Mouse (Mus musculus) retina, postnatal 1 day (tissue): ENCODE results near the gene Apip.

Experiments
- DNase-seq: peaks from one replicate; pipeline ENCODE4 v3.0.0-alpha.2; 2012

Apip gene

GRCm38 (mm10) chr2:103106172-103106571 lies 32.7 kb downstream of the Apip start:
- DNase-seq: no peak

GRCm38 (mm10) chr2:103111669-103112068 lies 38.2 kb downstream of the Apip start:
- DNase-seq: no peak

GRCm38 (mm10) chr2:103117212-103117611 lies 43.7 kb downstream of the Apip start:
- DNase-seq: no peak

- peak; percentile 65 for DNase-seq
Measured at GRCm38 (mm10) chr2:103118324-103119196, 45.1 kb downstream of the Apip start.

- DNase-seq: peak; percentile 67
Measured at GRCm38 (mm10) chr2:103119197-103119854, 45.9 kb downstream of the Apip start.

DNA sequence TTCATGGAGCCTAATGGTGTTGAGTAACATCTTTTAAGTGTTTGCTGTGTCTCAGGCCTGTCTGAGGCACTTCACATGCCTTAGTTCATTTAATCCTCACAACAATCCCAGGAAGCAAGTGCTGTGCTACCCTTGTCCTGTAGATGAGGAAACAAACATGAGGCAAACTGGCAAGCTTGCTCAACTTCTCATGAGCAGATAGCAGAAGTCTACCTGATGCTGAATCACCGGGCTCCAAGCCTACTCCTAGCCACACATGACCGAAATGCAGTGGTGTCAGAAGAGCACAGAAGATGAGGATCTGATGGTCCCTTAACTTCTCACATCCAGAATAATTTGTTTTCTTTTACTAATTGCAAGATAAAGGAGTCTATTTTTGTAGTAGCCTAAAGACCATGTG lies 56.2 kb downstream of the Apip start:
- no peak for DNase-seq

DNA sequence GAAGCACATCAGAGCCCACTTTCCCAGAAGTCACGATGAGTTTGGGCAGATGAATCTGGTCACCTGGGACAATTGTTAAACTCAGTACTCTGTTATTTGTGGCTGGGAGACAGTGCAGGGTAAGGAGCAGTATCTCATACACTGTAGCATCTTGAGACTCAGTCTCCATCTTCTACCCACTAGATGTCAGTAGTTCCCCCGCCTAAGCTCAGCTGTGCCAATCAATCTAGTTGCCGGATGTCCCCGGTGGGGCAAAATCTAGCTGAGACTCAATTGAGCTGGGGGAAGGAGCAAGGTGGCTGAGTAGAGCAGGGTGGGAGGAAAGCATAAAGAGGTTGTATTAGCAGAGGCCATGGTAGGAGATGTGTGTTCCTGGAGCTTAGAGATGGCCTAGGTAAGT lies 57.7 kb downstream of the Apip start:
- DNase-seq: peak; percentile 32

GRCm38 (mm10) chr2:103138529-103139265 lies 65.2 kb downstream of the Apip start:
- DNase-seq: peak; percentile 72
